Comparison of ENCODE assay signal across 8 mouse cellular contexts in genomic region chr9:78520127-78520779, GRCm38 (mm10). TPM values are rescaled to one million over a fixed set of nuclear protein-coding genes. Genes with fewer than 3 reads are reported as not detected.
DNase-seq lines count a peak whose midpoint lies in the region; ATAC-seq and TF ChIP-seq lines count a peak whose summit lies in the region.

No protein-coding gene starts in this region.

- H3K9me3 ChIP-seq in E14TG2a.4 (ENCODE audit: low read length) (no peaks in the 10 kb centered on the region), MEL (replicated peaks; ENCODE audit: insufficient read depth, low read length) (no peaks in the 10 kb centered on the region)
- no peaks in the 10 kb centered on the region for H3K9me3 ChIP-seq in forebrain, embryonic 14.5 days (replicated peaks; ENCODE audit: control insufficient read depth, low read length)
- H3K9me3 ChIP-seq in lung, postnatal 0 days (ENCODE audit: low read length), result no peaks in the 10 kb centered on the region

- 1% methylated on average over 15 of the region's 15 CpGs for WGBS in forebrain, embryonic 14.5 days
- 6% methylated on average over 15 of the region's 15 CpGs for WGBS in lung, postnatal 0 days

- H3K4me3 ChIP-seq in E14TG2a.4 (replicated peaks; ENCODE audit: low read length) (peak overlapping the region; percentile 96), MEL (ENCODE audit: control insufficient read depth in 1 of 2, insufficient read depth in 1 of 2, low read depth in 2 of 2, low read length in 2 of 2) (peak overlapping the region; percentile 53 to 58)
- H3K4me3 ChIP-seq in forebrain, embryonic 14.5 days (ENCODE audit: low read depth, low read length), result peak overlapping the region; percentile 44
- peak overlapping the region; percentile 29 for H3K4me3 ChIP-seq in lung, postnatal 0 days (ENCODE audit: low read depth, low read length)
- peak overlapping the region; percentile 82 for H3K4me3 ChIP-seq in testis, adult 2 months (ENCODE audit: control insufficient read depth, low read depth, low read length)

- H3K79me2 ChIP-seq in MEL (ENCODE audit: control insufficient read depth, insufficient read depth, low read length, poor library complexity), result no peaks in the 10 kb centered on the region; the same call in 1 of the 2 replicates

- peak overlapping the region; percentile 87 for H3K4me2 ChIP-seq in forebrain, embryonic 14.5 days (ENCODE audit: low read length)
- H3K4me2 ChIP-seq in lung, postnatal 0 days (replicated peaks; ENCODE audit: low read depth, low read length), result peak overlapping the region; percentile 80

- H3K4me1 ChIP-seq in E14TG2a.4 (replicated peaks; ENCODE audit: low read depth, low read length) (peaks cover 31% of the 10 kb centered on the region), MEL (ENCODE audit: control insufficient read depth in 1 of 2, insufficient read depth in 2 of 2, low read length in 2 of 2) (peaks cover 2 to 11% of the 10 kb centered on the region in 2 experiments; a peak in 3 of 4 replicates)
- peaks cover 4% of the 10 kb centered on the region; the same call in 1 of the 2 replicates for H3K4me1 ChIP-seq in forebrain, embryonic 14.5 days (ENCODE audit: control insufficient read depth, insufficient read depth, low read length)
- peaks cover 10% of the 10 kb centered on the region; the same call in 1 of the 2 replicates for H3K4me1 ChIP-seq in lung, postnatal 0 days (ENCODE audit: insufficient read depth, low read depth, low read length)
- peaks cover 16% of the 10 kb centered on the region for H3K4me1 ChIP-seq in testis, adult 2 months (ENCODE audit: control insufficient read depth, insufficient read depth, low read length)

- peak overlapping the region; percentile 60 for H3K9ac ChIP-seq in MEL (ENCODE audit: control insufficient read depth, low read depth, low read length, poor library complexity, severe bottlenecking)
- peak overlapping the region; percentile 65 for H3K9ac ChIP-seq in forebrain, embryonic 14.5 days (ENCODE audit: low read length)
- H3K9ac ChIP-seq in lung, postnatal 0 days (replicated peaks; ENCODE audit: low read depth), result no peak overlapping the region

- no peak for TF ChIP-seq RAD21 in MEL (IDR thresholded peaks at IDR 0.05; ENCODE audit: low read depth, low read length)

- no peaks in the 10 kb centered on the region for H3K27me3 ChIP-seq in E14TG2a.4 (ENCODE audit: insufficient read depth, low read length)
- no peaks in the 10 kb centered on the region for H3K27me3 ChIP-seq in MEL (ENCODE audit: control insufficient read depth in 1 of 2, insufficient read depth in 2 of 2, low read length in 2 of 2)
- no peaks in the 10 kb centered on the region for H3K27me3 ChIP-seq in forebrain, embryonic 14.5 days (replicated peaks; ENCODE audit: control insufficient read depth, insufficient read depth, low read length)
- no peaks in the 10 kb centered on the region for H3K27me3 ChIP-seq in lung, postnatal 0 days (replicated peaks; ENCODE audit: insufficient read depth, low read length)
- no peaks in the 10 kb centered on the region for H3K27me3 ChIP-seq in testis, adult 2 months (ENCODE audit: control insufficient read depth, insufficient read depth, low read length)

- peak; percentile 25 for DNase-seq in MEL (ENCODE audit: low read depth, low spot score)
- DNase-seq in forebrain, embryonic 14.5 days (ENCODE audit: low spot score), result peak; percentile 89
- DNase-seq in kidney, adult 8-10 months, result peak; percentile 51 to 55
- peak; percentile 90 for DNase-seq in lung, postnatal 0 days (ENCODE audit: low spot score)
- no peak for DNase-seq in B cell, adult 2 months

- no peak for TF ChIP-seq POLR2A in MEL (IDR thresholded peaks at IDR 0.05; ENCODE audit: control insufficient read depth in 1 of 2, insufficient read depth in 1 of 2, low read depth in 1 of 2, low read length in 2 of 2, poor library complexity in 1 of 2)
- TF ChIP-seq POLR2A in testis, adult 2 months (IDR thresholded peaks at IDR 0.05; ENCODE audit: control insufficient read depth, low read depth, low read length), result peak; percentile 22; the same call in 1 of the 2 replicates

- peaks cover 17% of the 10 kb centered on the region for H3K36me3 ChIP-seq in E14TG2a.4 (ENCODE audit: insufficient read depth, low read length)
- peaks cover 0 to 5% of the 10 kb centered on the region in 2 experiments; a peak in 2 of 4 replicates for H3K36me3 ChIP-seq in MEL (ENCODE audit: control insufficient read depth in 1 of 2, insufficient read depth in 2 of 2, low read length in 2 of 2)
- 0 out of 2 replicates have a peak, but pooled peaks cover 5% of the 10 kb centered on the region for H3K36me3 ChIP-seq in forebrain, embryonic 14.5 days (ENCODE audit: control insufficient read depth, insufficient read depth, low read length)
- no peaks in the 10 kb centered on the region for H3K36me3 ChIP-seq in lung, postnatal 0 days (ENCODE audit: insufficient read depth, low read length)
- no peaks in the 10 kb centered on the region for H3K36me3 ChIP-seq in testis, adult 2 months (ENCODE audit: control insufficient read depth, insufficient read depth, low read length)

- H3K27ac ChIP-seq in MEL (ENCODE audit: control insufficient read depth, low read depth, low read length), result no peak overlapping the region
- H3K27ac ChIP-seq in forebrain, embryonic 14.5 days (ENCODE audit: low read depth, low read length), result peak overlapping the region; percentile 74
- H3K27ac ChIP-seq in lung, postnatal 0 days (ENCODE audit: low read length), result no peak overlapping the region
- H3K27ac ChIP-seq in testis, adult 2 months (ENCODE audit: control insufficient read depth, insufficient read depth, low read depth, low read length), result peak overlapping the region; percentile 62

- peak; percentile 83 for ATAC-seq in forebrain, embryonic 14.5 days
- ATAC-seq in lung, postnatal 0 days, result peak; percentile 81
- no peak for ATAC-seq in granulocyte monocyte progenitor cell, adult 5-6 weeks (replicated peaks; ENCODE audit: poor library complexity, severe bottlenecking)

- TF ChIP-seq EP300 in MEL (IDR thresholded peaks at IDR 0.05; ENCODE audit: low read depth in 1 of 2, low read length in 2 of 2), result no peak
- TF ChIP-seq EP300 in lung, postnatal 0 days (IDR thresholded peaks at IDR 0.05), result no peak

- no peak for TF ChIP-seq CTCF in E14TG2a.4 (conservative IDR thresholded peaks at IDR 0.05; ENCODE audit: low read length)
- TF ChIP-seq CTCF in MEL (IDR thresholded peaks at IDR 0.05 in 2 of 3, conservative IDR thresholded peaks at IDR 0.05 in 1 of 3; ENCODE audit: control insufficient read depth in 1 of 3, insufficient read depth in 1 of 3, low read depth in 2 of 3, low read length in 3 of 3, poor library complexity in 1 of 3, severe bottlenecking in 1 of 3), result no peak
- TF ChIP-seq CTCF in lung, postnatal 0 days (IDR thresholded peaks at IDR 0.05), result no peak
- TF ChIP-seq CTCF in testis, adult 2 months (IDR thresholded peaks at IDR 0.05; ENCODE audit: control insufficient read depth, insufficient read depth, insufficient replicate concordance, low read depth, low read length), result no peak

TF ChIP-seq in MEL, 35 proteins besides CTCF, POLR2A, EP300 and RAD21:
- TF ChIP-seq MAZ (IDR thresholded peaks at IDR 0.05; ENCODE audit: low read depth, low read length), result no peak
- no peak for TF ChIP-seq E2F4 (IDR thresholded peaks at IDR 0.05; ENCODE audit: borderline replicate concordance, low read depth, low read length)
- TF ChIP-seq GATA1 (IDR thresholded peaks at IDR 0.05; ENCODE audit: low read depth, low read length), result no peak
- no peak for TF ChIP-seq MAX (IDR thresholded peaks at IDR 0.05; ENCODE audit: low read length)
- no peak for TF ChIP-seq MYB (IDR thresholded peaks at IDR 0.05; ENCODE audit: low read depth, low read length)
- no peak for TF ChIP-seq KAT2A (conservative IDR thresholded peaks at IDR 0.05; ENCODE audit: low read depth, low read length)
- no peak for TF ChIP-seq GABPA (IDR thresholded peaks at IDR 0.05; ENCODE audit: low read depth, low read length)
- TF ChIP-seq UBTF (IDR thresholded peaks at IDR 0.05; ENCODE audit: borderline replicate concordance, insufficient read depth, low read depth, low read length), result no peak
- no peak for TF ChIP-seq ZNF384 (IDR thresholded peaks at IDR 0.05; ENCODE audit: low read depth, low read length)
- TF ChIP-seq JUND (IDR thresholded peaks at IDR 0.05; ENCODE audit: low read depth, low read length), result no peak
- no peak for TF ChIP-seq MXI1 (IDR thresholded peaks at IDR 0.05; ENCODE audit: low read depth, low read length)
- no peak for TF ChIP-seq NELFE (IDR thresholded peaks at IDR 0.05; ENCODE audit: low read depth, low read length)
- TF ChIP-seq NRF1 (IDR thresholded peaks at IDR 0.05; ENCODE audit: insufficient read depth, low read depth, low read length, poor library complexity, severe bottlenecking), result no peak
- no peak for TF ChIP-seq POLR2AphosphoS2 (IDR thresholded peaks at IDR 0.05; ENCODE audit: low read length)
- no peak for TF ChIP-seq SIN3A (IDR thresholded peaks at IDR 0.05; ENCODE audit: low read length)
- TF ChIP-seq USF1 (IDR thresholded peaks at IDR 0.05; ENCODE audit: low read depth, low read length), result no peak
- no peak for TF ChIP-seq CHD2 (IDR thresholded peaks at IDR 0.05; ENCODE audit: low read length)
- no peak for TF ChIP-seq MYC (IDR thresholded peaks at IDR 0.05; ENCODE audit: low read depth, low read length)
- no peak for TF ChIP-seq TBP (IDR thresholded peaks at IDR 0.05; ENCODE audit: low read depth, low read length)
- no peak for TF ChIP-seq SMC3 (IDR thresholded peaks at IDR 0.05; ENCODE audit: low read depth, low read length)
TF ChIP-seq in MEL: peak in this region for 0.

RNA-seq across cellular contexts. Expression of gene Eef1a1, which starts 31.3 kb away (rescaled TPM):
- 11,891 and 13,182 TPM in 2 replicates for total RNA-seq in MEL (2012; rRNA removed)
- over 10,000 TPM; 11,701 to 60,504 TPM for polyA plus RNA-seq in MEL (2012; ENCODE audit: insufficient read depth in 1 of 2, insufficient read length in 2 of 2, low read depth in 1 of 2, low replicate concordance in 2 of 2, missing spikeins in 1 of 2)
- polyA plus RNA-seq in forebrain, embryonic 14.5 days (2014; fragmentation: Nextera tagmentation; extraction: Ambion mirVana), result 4,517 and 5,265 TPM in 2 replicates
- polyA plus RNA-seq in lung, postnatal 0 days (2015; fragmentation: Nextera tagmentation; extraction: Ambion mirVana), result 2,930 and 3,003 TPM in 2 replicates
- 2,003 and 2,102 TPM in 2 replicates for polyA plus RNA-seq in testis, adult 2 months (2012; rRNA removed)
- 11,615 and 12,636 TPM in 2 replicates for total RNA-seq in granulocyte monocyte progenitor cell, adult 5-6 weeks (2014; fragmentation: Nextera tagmentation)
- 9,337 and 10,965 TPM in 2 replicates for total RNA-seq in granulocyte monocyte progenitor cell, adult 5-6 weeks (2017)

Comparison
In these comparisons a context has a peak if more than half of its experiments do, and no peak if none do; other contexts are left out.
1. H3K4me3 ChIP-seq: peak in every context shown above with its lines; median percentile 96 in E14TG2a.4; 82 in testis, adult 2 months; 56 in MEL; 44 in forebrain, embryonic 14.5 days; 29 in lung, postnatal 0 days.
2. DNase-seq: peak in MEL (single experiment), forebrain, embryonic 14.5 days (single experiment), kidney, adult 8-10 months (2 of 2) and lung, postnatal 0 days (single experiment); none in B cell, adult 2 months (0 of 2).
3. H3K27ac ChIP-seq: peak in forebrain, embryonic 14.5 days (single experiment) and testis, adult 2 months (single experiment); none in MEL (single experiment) and lung, postnatal 0 days (single experiment).